Mouse (Mus musculus) embryonic stem cell, embryonic (primary cell): ENCODE measurements around the gene Atrnl1.
"Not testable (repeated sequence)": the region's sequence is repeated elsewhere in the genome, so short reads cannot be mapped to it uniquely, and the experiment has no call there.

Experiments
- CTCF ChIA-PET, 4 experiments: fragments of 300-600 bp in 2 of 4; fragments of 350-600 bp in 2 of 4; sonication (Branson Sonifier 250); formaldehyde crosslinking; loops; one replicate each; lab custom pipeline; 2022; ENCODE audit warnings: inconsistent platforms in 2 of 4; lab: Charles Lee
- POLR2A ChIA-PET, 4 experiments: fragments of 300-600 bp in 2 of 4; fragments of 350-600 bp in 2 of 4; sonication (Branson Sonifier 250); formaldehyde crosslinking; loops; one replicate each; lab custom pipeline; 2022; ENCODE audit warnings: antibody characterized with exemption in 4 of 4, inconsistent platforms in 1 of 4; lab: Charles Lee

The Atrnl1 gene

DNA sequence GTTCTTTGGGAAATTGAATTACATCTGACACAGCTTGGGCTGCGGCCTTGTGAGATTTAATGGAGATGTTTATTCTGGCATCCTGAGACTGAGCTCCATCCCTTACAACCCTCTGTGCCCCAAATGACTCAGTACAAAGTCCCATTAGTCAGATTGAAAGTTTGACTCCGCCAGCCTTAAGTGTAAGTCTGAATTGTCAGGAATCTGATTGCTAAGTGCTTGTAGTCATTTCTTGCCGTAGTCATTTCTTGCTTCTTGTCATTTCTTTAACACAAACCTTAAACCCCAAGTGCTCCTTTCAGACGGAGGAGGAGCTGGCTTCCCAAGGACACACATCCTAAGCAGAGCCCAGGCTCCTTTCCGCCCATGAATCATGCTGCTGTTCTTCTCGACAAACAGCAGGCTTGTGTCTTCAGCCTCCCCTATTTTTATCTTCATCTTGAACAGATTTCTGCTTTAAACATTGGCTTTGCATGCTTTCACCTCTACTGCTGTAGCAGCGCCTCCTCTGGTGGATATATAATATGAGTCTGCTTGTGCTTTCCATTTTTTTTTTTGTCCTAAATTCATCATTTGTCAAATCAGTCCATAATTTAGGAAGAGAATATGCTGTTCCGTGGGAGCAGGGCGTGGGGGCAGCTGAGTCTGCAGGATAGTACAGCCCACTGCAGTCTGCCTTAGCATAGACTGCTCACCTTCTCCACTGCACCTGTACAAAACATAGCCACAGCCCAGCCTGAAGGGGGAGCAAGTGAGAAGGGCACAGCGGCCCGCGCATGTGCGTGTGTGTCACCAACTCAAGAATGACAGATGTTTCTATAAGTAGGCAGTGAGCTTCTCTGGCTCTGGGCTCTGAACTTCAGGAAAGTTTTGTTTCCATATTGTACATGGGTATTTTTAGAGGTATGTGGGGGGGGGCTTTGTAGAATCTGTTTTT, 214.7 kb downstream of the Atrnl1 start:
- ChIA-PET POLR2A (no interaction called here), CTCF (interaction anchor here (0.6 to 1.2 kb wide), 6 partner anchors 10 to 1036 kb away, joined by 3 to 9 read pairs (median 3); no protein-coding TSS in a partner anchor)

DNA sequence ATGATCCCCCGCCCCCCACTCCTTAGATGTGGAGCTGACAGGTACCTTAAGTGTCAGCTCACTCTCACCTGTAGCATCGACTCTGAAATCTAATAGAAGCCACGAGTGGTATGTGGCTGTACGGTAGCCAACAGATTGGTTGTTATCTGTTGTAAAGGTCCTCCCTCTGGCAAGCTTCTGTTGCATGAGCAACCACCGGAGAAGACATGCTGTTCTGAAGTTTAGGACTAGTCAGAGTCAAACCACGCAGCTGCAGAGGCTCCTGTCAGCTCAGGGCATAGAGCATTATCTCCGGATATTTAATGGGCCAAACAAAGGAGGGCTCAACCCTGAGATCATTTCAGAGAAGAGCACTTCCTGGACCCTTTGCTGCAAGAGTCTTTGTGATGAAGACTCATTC, 222.2 kb downstream of the Atrnl1 start:
- ChIA-PET CTCF (interaction anchor here in 2 of 4 experiments (0.8 to 1.3 kb wide), 3 partner anchors 17 to 73 kb away, joined by 3 read pairs; no protein-coding TSS in a partner anchor), POLR2A (interaction anchor here in 1 of 4 experiments (0.6 kb wide), 1 partner anchor 874 kb away, joined by 4 read pairs; no protein-coding TSS in a partner anchor)

DNA sequence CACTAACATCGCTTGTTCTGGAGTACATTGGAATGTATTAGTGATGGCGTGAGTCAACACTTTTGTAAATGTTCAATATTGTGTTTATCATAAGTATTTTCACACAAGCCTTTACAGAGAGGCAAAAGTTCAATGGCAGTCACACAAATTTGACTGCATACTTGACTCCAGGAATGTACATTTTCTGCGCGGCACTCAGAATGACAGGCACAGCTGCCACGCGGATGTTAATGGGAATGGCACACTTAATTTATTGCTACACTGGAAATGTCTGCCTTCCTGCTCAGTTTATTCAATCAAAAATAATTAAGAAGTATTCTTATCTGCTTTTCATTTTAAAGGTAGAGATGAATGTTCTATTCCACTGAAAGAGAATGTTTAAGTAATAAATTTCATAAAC, 227.0 kb downstream of the Atrnl1 start:
- CTCF ChIA-PET, result no interaction called here
- POLR2A ChIA-PET, result no interaction called here

DNA sequence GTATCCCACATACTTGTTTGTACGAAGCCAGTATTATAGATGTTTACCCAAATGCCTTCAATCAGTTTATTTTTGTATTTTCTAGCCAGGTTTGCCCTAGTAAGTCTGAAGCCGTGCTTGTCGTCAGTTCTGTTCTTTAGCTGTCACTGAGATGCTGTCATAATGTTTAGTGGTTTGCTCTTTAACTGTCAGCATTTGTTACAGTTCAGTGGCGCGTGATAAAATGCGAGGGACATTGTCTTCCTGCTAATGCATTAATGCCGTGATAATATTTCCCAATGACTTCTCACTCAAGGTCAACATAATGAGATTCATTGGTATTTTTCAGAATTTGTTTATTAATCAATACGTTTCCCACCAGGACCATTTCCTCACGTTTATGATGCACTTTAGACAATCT, 227.7 kb downstream of the Atrnl1 start:
- ChIA-PET CTCF (no interaction called here), POLR2A (no interaction called here)

DNA sequence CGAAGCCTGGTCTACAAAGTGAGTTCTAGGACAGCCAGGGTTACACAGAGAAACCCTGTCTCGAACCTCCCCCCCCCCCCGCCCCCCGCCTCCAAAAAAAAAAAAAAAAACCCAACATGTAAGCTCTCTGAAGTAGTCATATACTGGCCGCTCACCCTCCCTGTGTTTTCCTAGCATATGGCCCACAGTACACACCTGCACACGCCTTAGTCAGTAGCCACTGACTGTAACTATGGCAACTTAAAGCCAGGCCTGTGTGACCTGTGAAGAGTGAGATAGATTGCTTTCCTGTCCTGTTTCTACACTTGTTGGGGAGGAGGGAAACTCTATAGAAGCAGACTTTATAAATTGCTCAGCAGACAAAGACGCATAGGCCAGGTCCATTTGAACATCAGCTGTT, 239.1 kb downstream of the Atrnl1 start:
- POLR2A ChIA-PET, result no interaction called here
- CTCF ChIA-PET, result no interaction called here

DNA sequence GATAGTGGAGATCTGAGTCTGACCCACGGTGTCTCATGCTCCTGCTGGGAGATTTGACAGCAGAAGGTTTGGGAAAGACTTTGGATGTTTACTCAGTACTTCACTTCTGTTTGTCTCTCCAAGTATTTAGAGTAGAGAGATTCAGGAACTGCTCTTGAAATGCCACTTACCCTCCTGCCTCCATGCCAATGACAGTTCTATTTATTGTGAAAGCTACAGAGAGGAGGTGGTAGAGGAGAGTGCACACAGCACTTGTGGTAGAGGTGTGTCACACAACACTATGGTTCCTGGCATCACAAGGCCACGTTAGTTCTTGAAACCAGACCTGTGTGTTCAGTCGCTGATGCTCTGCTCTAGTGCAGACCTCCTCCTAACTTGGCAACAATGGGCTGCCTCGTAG, 257.5 kb downstream of the Atrnl1 start:
- ChIA-PET CTCF (interaction anchor here in 3 of 4 experiments (0.6 to 2.0 kb wide), 3 partner anchors 8 to 489 kb away, joined by 3 to 6 read pairs (median 3); no protein-coding TSS in a partner anchor), POLR2A (no interaction called here)

DNA sequence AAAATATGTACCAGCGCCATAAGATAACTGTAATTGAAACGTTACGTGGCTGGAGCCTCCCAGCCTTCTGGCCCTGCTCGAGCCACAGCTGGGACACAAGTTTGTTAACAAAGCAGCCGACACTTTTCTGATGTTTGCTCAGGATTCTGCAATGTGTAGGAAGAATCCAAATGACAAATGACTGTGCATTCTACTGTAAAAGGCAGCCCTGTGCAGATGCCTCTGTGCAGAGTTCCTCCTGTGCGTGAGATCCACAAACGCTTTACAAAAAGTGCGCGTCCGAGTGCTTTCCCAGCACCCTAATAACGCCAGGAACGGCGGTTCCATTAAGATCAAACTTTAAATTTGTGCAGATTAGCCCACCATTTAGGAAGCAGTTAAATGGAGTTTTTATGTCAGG, 260.0 kb downstream of the Atrnl1 start:
- CTCF ChIA-PET, result no interaction called here
- POLR2A ChIA-PET, result no interaction called here

DNA sequence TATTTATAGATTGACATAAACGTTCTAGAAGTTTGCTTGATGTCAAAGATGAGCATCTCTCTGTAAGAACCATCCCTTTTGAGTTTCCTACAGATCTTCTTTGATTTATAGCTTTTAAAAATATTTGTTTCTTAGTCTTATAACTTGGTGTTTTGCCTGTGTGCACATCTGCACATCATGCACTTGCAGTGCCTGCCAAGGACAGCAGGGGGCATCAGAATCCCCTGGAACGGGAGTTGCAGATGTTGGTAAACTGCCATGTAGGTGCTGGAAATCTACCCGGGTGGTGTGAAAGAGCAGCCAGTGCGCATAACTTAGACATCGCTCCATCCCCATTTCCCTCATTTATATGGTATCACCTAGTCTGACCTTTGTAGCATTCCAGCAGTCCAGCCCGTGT, 265.2 kb downstream of the Atrnl1 start:
- CTCF ChIA-PET, result interaction anchor here in 3 of 4 experiments (0.6 to 1.5 kb wide), 6 partner anchors 8 to 593 kb away, joined by 3 to 4 read pairs (median 3); no protein-coding TSS in a partner anchor
- POLR2A ChIA-PET, result no interaction called here

DNA sequence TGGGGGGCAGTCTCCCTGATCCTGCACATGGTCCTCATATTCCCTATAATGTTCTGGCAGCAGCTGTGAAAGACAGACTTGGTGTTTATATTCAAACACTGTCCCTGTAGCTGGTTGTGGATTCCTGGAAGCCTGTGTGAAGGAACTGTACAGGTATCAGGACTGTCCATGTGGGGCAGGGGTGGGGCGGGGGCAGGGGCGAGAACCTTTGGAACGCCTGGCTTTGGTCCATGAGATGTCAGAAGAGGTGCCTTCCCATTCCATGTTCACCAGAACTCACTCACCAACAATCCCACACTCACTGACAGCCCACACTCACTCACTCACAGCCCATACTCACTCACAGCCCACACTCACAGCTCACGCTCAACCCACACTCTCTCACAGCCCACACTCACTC, 266.5 kb downstream of the Atrnl1 start:
- ChIA-PET POLR2A (no interaction called here), CTCF (interaction anchor here in 1 of 4 experiments (0.6 to 0.7 kb wide), 2 partner anchors 61 to 710 kb away, joined by 3 to 5 read pairs; no protein-coding TSS in a partner anchor)

DNA sequence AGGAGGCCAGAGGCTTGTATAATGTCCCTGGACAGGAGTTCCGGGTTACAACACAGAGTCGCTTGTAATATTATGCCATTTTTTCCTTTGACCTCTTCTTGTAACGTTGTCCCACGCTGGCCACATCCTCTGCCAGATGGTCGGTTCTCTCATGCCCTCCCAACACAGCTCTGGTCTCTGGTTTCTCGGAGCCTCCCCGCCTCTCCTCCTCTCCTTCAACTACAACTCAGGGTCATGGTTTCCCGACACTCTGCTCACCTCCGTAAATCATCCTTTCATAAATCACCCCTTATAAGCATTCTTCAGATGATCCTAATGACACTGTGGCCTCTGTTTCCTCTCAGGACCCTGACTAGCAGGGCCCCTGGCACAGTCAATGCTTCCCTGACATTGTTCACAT, 267.7 kb downstream of the Atrnl1 start:
- ChIA-PET CTCF (no interaction called here), POLR2A (no interaction called here)

DNA sequence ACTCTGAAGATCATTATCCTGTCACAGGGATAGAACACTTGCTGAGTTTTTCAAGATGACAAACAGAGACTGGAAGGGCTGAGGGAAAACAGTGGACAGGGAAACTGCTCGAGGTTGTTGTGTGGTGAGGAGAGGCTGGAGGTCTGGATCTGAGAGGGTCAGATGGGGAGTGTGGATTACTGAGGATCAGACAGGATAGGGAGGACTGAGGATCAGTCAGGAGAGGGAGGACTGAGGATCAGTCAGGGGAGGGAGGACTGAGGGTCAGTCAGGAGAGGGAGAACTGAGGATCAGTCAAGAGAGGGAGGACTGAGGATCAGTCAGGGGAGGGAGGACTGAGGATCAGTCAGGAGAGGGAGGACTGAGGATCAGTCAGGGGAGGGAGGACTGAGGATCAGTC, 269.0 kb downstream of the Atrnl1 start:
- POLR2A ChIA-PET, CTCF ChIA-PET: not testable (repeated sequence)

DNA sequence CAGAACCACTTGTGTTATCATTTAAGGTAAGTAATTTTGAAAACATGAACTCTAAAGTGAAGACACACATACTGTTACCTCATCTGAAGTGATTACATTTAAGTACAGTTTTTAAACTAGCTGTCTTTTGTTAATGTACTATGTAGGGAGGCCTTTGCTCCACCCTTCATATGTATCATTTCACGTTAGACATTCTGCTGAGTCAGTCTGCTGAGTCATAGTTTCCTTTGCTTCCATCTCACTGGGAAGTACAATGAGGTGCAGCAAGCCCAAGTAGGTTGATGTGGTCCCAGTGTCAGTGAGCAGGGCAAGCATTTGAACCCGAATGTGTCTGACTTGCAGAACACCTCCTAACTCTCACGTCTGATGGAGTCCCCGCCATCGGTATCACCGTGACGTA, 271.1 kb downstream of the Atrnl1 start:
- ChIA-PET CTCF (no interaction called here), POLR2A (no interaction called here)

DNA sequence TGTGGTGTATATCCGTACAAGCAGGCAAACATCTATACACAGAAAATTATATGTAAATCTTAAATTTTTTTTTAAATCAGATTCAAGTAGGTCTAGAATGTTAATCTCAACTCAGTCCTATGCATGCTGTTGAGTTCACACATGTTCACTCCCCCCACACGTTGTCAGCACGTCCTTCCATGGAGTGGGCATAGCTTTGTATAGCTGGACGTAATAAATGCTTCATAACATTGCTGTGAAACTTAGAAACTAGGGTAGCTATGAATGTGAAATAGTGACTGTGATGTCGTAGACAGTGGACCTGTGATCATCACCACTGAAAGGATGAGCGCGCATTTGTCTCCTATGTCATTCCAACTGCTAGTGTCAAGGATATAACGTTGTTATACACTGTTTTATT, 278.0 kb downstream of the Atrnl1 start:
- ChIA-PET CTCF (no interaction called here), POLR2A (no interaction called here)

DNA sequence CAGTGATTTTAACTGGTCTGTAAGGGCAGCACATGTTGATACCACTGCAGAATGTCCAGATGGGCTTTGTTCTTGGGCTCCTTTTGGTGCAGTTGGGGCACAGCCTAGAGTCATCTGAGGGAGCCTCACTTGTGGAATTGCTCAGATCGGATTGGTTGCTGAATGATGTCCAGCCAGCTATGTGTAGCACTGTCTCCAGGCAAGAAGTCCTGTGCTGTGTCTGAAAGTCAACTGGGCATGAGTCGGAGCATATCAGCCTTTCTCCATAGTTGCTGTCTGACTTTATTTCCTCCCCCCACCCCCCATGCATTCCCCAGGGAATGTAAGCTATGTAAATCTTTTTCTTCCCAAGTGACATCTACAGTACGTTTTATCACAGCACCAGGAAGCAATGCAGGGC, 278.9 kb downstream of the Atrnl1 start:
- CTCF ChIA-PET, result interaction anchor here in 2 of 4 experiments (0.6 kb wide), 2 partner anchors 184 to 349 kb away, joined by 5 to 6 read pairs; no protein-coding TSS in a partner anchor
- POLR2A ChIA-PET, result no interaction called here

DNA sequence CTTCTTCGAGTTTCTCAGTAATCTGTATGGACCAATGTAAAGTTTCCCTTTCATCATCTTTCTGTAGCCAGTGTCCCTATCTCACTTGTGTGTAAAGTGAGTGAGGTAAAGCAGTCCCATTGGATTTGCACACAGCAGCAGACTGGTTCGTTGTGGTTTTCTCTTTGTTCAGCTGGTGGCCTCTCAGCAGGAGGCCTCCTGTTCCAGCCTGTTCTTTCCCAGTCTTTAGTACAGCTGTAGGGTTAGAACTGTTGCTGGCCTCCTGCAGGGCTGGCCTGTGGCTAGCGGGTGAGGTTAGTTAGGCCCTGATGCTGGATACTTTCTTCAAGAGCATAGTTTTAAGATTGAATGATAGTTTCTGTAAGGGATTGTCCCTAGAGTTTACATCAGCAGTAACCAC, 280.1 kb downstream of the Atrnl1 start:
- POLR2A ChIA-PET, result no interaction called here
- CTCF ChIA-PET, result interaction anchor here in 2 of 4 experiments (0.5 to 0.8 kb wide), 2 partner anchors 248 to 254 kb away, joined by 3 read pairs; no protein-coding TSS in a partner anchor

DNA sequence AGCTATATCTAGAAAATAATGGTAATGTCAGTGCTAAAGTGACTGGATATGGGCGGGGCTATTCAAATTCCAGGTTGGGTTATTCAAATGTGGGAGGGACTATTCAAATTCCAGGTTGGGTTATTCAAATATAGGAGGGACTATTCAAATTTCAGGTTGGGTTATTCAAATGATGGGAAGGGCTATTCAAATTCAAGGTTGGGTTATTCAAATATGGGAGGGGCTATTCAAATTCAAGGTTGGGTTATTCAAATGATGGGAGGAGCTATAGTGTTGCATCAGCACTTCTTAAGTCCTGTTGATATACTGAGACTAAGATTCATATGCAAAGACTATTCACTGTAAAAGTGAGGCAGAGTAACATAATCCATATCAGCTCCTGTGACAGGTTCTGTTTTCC, 283.4 kb downstream of the Atrnl1 start:
- POLR2A ChIA-PET, result interaction anchor here in 2 of 4 experiments (1.0 kb wide), 2 partner anchors 163 to 439 kb away, joined by 3 read pairs; no protein-coding TSS in a partner anchor
- CTCF ChIA-PET, result no interaction called here

DNA sequence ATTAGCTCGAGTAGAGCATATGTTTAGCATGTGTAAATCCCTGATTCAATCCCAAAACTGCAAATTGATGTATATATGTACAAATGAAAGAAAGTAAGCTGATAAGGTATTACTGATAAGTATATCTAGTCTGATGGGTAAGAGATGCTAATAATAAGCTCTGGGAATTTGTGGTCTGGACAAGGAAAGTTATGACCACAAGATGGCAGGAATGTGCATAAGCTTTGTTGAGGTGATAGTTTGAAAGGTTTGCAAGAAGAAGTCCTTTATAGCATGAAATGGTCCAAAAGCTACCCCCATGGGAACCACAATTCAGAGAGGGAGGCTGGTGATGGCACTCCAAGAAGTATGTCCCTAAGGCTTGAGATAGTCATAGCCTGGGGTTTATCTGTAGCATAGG, 289.2 kb downstream of the Atrnl1 start:
- POLR2A ChIA-PET, result interaction anchor here in 1 of 4 experiments (0.7 kb wide), 1 partner anchor 16 kb away, joined by 3 read pairs; no protein-coding TSS in a partner anchor
- CTCF ChIA-PET, result no interaction called here

DNA sequence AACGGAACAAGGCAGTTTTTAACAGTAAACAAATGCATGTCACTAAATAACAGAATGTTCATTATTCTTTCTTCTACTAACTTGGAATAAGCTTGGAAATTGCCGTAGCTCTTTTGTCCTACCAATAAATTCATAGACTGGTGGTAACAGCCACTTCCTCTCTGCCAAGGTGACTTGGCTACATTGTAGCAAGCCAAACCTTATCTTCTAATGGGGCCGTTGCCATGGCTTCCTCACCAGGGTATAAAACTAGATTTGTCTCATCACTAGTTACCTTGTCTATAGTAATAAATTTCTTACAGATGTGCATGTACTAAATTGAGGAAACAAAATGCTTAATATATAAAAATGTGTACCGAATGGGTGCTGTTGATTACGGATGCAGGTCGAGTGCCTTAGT, 298.6 kb downstream of the Atrnl1 start:
- CTCF ChIA-PET, result no interaction called here
- POLR2A ChIA-PET, result interaction anchor here in 1 of 4 experiments (0.7 kb wide), 1 partner anchor 746 kb away, joined by 4 read pairs; no protein-coding TSS in a partner anchor

DNA sequence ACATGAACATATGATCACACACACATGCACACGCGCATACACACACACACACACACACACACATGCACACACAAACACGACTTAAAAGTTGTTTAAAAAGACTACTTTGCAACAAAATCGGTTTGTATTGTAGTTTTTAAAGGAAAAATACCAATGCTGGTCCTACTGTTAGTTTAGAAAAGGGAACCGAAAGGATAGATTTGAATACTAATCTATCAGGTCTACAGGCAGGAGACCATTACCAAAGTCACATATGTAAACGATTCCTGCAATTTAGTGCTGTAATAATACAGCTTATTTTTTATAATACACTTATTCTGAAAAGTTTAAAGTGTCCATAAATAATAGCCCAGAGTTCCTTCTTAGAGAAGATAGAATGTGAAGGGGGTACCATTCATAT, 299.8 kb downstream of the Atrnl1 start:
- ChIA-PET POLR2A (no interaction called here), CTCF (no interaction called here)

DNA sequence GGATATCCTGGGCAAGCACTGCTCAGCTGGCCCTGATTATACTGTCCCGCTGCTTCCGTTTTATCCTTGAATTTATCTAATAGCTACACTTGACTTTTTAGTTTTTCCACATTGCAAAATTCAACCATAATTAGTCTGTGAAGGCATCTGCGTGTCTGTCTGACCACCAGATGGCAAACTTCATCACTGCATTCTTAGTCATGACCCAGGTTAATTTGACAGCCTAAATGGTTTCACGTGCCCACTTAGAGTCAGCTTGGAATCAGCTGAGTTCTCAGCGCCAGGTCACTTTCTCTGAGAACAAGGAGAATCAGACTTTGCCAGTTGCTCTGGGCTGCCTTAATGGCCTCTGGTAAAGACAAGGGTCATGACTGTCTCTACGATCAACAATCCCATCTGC, 305.5 kb downstream of the Atrnl1 start:
- ChIA-PET CTCF (interaction anchor here in 2 of 4 experiments (0.6 to 1.1 kb wide), 3 partner anchors 10 to 82 kb away, joined by 3 to 4 read pairs (median 3); no protein-coding TSS in a partner anchor), POLR2A (interaction anchor here in 1 of 4 experiments (0.5 kb wide), 1 partner anchor 17 kb away, joined by 3 read pairs; no protein-coding TSS in a partner anchor)
